Mouse (Mus musculus) adrenal gland, adult (tissue): ENCODE results near the gene Dcun1d2.
A peak's percentile ranks its signal among the peaks of the same experiment; 100 is the strongest.

ENCODE experiments used
- DNase-seq, 2 experiments: peaks; one replicate each; pipeline ENCODE4 v3.0.0; 2022 to 2023; ENCODE audit warnings: low spot score in 1 of 2; ENCODE audit not compliant: inconsistent age in 2 of 2

The Dcun1d2 gene

GRCm38 (mm10) chr8:13208627-13209355 lies 79.1 kb downstream of the Dcun1d2 start:
- peak; percentile 41 to 62 for DNase-seq

GRCm38 (mm10) chr8:13206290-13206689 lies 81.6 kb downstream of the Dcun1d2 start:
- no peak for DNase-seq
